Mouse (Mus musculus) urinary bladder, postnatal 14 days (tissue): ENCODE data around the gene Hp1bp3.

Experiments used
- DNase-seq: peaks from one replicate; pipeline ENCODE4 v3.0.0; 2021; ENCODE audit warnings: low spot score

Gene Hp1bp3

DNA sequence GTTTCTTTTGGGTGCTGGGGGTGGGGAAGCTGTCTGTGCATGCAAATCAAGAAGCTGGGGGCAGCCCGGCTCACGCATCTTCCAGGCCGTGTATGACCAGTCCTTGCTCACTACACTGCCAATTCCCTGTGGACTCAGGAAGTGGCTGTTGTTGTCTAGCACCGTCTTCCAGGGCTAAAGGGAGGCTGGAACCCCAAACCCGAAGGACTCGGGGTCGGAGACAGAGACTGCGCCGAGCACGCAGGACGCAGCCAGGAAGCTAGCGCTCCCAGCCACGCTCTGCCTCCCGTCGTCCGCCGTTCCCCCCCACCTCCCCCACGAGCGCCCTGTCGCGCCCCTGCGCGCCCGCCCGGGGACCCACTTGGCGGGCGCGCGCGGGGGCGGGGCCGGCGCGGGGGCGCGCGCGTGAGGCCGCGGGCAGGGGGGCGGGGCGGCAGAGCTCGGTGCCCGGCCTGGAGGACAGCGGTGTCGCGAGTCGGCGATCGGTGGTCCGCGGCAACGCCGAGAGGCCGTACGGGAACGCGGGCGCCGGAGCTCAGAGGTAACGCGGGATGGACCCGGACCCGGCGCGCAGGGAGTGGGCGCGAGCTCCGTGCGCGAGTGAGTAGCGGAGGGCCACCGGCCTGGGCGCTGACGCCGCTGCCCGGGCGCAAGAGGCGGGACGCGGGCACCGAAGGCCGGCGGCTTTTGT lies at the start of gene Hp1bp3:
Gene Hp1bp3 (plus strand): TSS at position 97 of the 691 bp plus-strand sequence.
- DNase-seq, result peak; percentile 73

GRCm38 (mm10) chr4:138166519-138166918 lies 49.6 kb upstream of the Hp1bp3 start:
- no peak for DNase-seq

DNA sequence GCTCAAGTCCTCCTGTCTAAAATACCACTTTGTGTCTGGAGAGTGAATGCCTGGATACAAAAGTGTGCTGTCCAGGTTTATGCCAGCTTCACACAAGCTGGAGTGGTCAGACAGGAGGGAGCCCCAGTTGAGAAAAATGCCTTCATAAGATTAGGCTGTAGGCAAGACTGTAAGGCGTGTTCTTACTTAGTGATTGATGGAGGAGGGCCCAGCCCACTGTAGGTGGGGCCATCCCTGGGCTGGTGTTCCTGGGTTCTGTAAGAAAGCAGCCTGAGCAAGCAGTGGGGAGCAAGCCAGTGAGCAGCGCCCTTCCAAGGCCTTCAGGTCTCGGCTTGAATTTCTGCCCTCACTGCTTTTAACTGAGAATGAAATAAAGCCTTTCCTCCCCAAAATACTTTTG lies 47.9 kb upstream of the Hp1bp3 start:
- no peak for DNase-seq

DNA sequence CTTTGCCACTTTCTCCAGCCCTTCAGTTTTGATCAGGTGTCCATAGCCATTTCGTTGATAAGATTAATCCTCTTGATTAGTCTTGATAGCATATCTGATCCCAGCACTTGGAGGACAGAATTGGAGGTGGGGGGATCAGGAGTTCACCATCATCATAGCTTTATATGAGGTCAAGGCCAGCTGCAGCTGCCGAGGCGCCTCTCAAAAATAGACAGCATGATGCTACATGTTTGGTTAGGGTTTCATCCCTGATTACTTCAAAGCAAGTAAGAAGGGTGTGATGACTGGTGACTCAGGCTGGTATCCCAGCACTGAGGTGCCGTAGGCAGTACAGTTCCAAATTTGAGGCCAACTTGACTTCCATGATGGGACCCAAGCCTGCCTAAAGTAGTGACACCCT lies 46.7 kb upstream of the Hp1bp3 start:
- no peak for DNase-seq

GRCm38 (mm10) chr4:138172686-138173085 lies 43.4 kb upstream of the Hp1bp3 start:
- DNase-seq, result no peak

DNA sequence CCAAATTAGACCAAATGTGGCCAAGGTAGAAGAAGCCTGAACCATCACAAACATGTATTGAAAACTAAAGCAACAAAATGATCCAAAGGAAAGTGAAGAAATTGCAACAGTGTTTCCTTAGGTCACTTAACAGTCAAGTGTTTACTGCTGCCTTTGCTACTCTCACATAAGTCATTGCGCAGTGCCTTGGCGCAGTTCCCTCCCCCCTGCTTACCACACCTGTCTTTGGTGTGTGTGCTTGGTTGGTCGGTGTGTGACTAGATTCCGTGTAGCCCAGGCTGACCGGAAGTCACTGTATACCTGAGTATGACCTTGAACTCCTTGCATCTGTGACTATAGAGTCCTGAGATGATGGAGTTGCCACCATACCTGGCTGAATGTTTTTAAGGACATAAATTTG lies 36.7 kb upstream of the Hp1bp3 start:
- no peak for DNase-seq

GRCm38 (mm10) chr4:138180719-138181118 lies 35.4 kb upstream of the Hp1bp3 start:
- DNase-seq, result no peak

DNA sequence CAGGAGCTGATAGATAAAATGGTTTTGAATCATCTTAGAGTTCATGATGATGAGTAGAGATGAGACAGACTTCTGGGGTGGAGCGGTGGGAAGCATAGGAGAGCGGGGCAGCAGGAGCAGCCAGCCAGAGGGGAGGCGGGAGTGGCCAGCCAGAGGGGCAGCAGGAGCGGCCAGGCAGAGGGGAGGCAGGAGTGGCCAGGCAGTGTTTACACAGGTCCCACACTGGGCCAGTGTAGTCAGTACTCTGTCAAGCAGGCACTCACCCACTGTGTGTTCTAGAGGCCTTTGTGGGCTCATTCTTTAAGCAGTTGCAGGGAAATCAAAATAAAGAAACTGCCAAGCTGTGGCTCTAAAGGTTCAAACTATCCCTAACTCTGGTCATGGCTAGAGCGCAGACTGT lies 32.0 kb upstream of the Hp1bp3 start:
- no peak for DNase-seq

GRCm38 (mm10) chr4:138184573-138184981 lies 31.5 kb upstream of the Hp1bp3 start:
- DNase-seq, result no peak

- DNase-seq, result no peak
Measured at GRCm38 (mm10) chr4:138185961-138186360, 30.1 kb upstream of the Hp1bp3 start.

GRCm38 (mm10) chr4:138187995-138188394 lies 28.1 kb upstream of the Hp1bp3 start:
- no peak for DNase-seq

DNA sequence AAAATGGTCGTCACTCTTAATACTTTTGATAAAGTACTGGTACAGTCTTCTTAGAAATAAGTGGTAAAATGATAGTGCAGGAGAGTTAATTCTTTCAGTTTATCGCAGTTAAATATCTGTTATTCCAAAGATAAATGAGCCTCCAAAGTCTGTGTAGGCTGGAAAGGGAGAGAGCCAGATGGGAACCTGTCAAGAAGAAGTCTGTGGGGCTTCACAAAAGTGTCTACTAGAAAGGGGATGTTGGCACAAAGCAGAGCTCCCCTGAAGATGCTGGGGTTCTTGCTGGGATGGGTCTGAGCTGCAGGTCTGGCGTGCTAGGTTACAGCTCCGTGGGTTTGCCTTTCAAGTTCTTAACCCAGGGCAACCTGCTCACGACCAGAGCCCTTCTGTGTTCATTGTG lies 23.5 kb upstream of the Hp1bp3 start:
- no peak for DNase-seq

- no peak for DNase-seq
Measured at GRCm38 (mm10) chr4:138200769-138201168, 15.3 kb upstream of the Hp1bp3 start.

GRCm38 (mm10) chr4:138201696-138202095 lies 14.4 kb upstream of the Hp1bp3 start:
- no peak for DNase-seq

GRCm38 (mm10) chr4:138210116-138210515 lies 6.0 kb upstream of the Hp1bp3 start:
- DNase-seq, result no peak

GRCm38 (mm10) chr4:138213861-138214260 lies 2.2 kb upstream of the Hp1bp3 start:
- peak; percentile 33 for DNase-seq

- DNase-seq, result no peak
Measured at GRCm38 (mm10) chr4:138215671-138216199, 361 bp upstream of the Hp1bp3 start.

GRCm38 (mm10) chr4:138216891-138217392 lies 846 bp downstream of the Hp1bp3 start:
- DNase-seq, result peak; percentile 98

DNA sequence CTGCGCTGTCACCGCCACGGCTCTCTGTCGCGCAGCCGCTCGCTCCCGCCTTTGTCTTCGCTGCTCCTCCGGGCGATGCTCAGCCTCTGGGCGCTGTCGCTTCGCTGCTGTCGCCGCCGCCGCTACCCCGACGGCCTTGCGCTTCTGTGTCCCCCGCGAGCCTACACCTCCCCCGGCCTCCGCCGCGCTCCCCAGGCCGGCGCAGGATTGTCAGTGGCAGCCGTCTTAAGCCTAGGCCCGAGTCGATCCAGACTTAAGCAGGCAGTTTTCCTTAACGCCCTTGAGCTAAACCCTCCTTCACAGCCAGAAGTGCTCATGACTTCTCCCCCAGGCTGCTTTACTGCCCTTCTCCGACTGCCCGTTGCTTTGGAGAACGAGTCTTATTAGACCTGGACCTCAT lies 1.3 kb downstream of the Hp1bp3 start:
- DNase-seq, result no peak

- DNase-seq, result no peak
Measured at GRCm38 (mm10) chr4:138217951-138218685, 2.0 kb downstream of the Hp1bp3 start.

DNA sequence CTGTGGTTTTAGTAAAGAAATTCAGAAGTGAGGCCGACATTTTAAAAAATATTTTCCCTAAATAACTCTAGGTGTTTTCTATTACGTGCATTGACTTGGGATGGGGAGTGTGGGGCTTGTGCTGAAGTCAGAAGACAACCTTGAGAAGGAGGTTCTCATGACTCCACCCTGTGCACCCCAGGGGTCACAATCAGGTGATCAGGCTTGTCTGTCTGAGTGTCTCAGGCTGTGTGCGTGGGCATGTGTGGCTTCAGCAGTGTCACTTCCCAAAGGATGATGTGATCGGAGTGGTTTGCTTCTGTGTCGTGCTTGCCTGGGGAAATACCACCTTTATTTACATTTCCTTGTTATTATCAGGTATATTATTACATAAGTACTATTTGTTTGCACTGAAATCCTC lies 3.2 kb downstream of the Hp1bp3 start:
- no peak for DNase-seq

GRCm38 (mm10) chr4:138220761-138221160 lies 4.7 kb downstream of the Hp1bp3 start:
- no peak for DNase-seq

- DNase-seq, result no peak
Measured at GRCm38 (mm10) chr4:138221406-138221805, 5.3 kb downstream of the Hp1bp3 start.
